Mouse (Mus musculus): ENCODE results near the gene Zbtb48.
A peak's percentile ranks its signal among the peaks of the same experiment; 100 is the strongest.
"Not testable (repeated sequence)": the region's sequence is repeated elsewhere in the genome, so short reads cannot be mapped to it uniquely, and the experiment has no call there.

The Zbtb48 gene

DNA sequence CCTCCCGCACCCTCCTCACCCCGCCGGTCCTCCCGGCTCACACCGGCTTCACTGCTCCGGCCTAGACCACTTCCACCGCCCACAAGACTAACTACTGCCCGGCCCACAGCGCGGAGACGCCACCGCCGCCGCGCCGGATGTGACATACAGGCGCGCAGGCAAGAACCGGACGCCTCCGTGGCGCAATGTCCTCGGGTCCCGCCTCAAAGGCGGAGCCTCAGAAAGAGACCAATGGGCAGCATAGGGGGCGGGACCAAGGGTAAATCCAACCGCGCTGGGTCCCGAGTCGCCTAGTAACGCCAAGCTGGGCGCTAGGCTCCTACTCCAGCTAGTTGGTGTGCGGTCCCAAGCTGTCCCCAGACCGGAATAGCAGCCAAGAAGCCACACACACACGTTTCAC, at the start of gene Zbtb48:
Gene Zbtb48, minus strand, starts transcription at position 148 of the 400 bp plus-strand sequence.
- DNase-seq = peak; percentile 98

DNA sequence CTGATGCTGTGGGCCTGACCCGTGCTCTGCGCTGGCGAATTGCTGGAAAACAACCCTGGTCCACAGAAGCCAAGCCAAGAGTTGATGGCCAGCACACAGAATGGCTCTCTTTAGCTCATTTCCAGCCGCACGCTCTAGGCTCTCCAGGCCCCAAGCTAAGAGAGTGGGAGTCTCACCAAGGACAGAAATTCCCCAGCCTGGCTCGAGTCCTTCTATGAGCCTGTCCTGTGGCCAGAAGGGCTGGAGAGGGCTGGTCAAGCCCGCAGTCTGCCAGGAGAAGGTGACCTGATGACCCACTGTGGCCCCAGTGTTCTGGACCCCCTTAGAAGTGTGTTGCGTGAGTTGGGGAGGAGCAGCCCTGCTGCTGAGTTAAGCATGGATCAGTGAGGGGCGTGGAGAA, 49.7 kb upstream of the Zbtb48 start:
- DNase-seq = no peak

DNA sequence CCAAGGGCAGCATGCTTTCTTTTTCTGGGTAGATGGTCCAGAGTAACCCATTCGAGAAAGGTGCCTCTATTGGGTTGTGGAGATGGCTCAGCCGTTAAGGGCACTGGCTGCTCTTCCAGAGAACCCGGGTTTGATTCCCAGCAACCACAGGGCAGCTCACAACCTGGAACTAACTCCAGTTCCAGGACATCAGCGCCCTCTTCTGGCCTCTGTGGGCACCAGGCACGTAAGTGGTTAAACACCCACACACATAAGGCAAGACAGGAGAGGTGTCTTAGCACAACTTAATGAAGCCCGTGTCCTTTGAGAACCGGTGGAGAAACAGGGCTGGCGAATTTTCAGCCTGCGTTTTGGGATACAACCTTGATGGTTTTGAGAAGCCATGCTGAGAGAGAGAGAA, 47.1 kb upstream of the Zbtb48 start:
- no peak for DNase-seq

DNA sequence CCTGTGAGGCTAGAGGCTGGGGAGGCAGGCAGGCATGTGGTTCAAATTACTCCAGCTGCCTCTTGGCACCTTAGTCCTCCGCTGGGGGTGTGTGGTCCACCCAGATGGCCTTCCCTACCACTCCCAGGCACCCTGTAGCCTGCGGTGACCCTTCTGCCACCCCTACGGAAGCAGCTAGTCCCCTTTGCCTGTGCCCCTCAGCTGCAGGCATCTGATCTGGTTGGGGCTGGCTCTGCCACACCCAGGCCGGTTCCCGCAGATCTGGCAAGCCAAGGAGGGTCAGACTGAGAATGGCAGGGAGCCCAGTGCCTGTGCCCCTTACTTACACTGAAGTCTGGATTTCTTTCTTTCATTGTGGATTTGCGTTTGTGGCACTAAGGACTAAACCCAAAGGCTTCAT, 46.2 kb upstream of the Zbtb48 start:
- no peak for DNase-seq

DNA sequence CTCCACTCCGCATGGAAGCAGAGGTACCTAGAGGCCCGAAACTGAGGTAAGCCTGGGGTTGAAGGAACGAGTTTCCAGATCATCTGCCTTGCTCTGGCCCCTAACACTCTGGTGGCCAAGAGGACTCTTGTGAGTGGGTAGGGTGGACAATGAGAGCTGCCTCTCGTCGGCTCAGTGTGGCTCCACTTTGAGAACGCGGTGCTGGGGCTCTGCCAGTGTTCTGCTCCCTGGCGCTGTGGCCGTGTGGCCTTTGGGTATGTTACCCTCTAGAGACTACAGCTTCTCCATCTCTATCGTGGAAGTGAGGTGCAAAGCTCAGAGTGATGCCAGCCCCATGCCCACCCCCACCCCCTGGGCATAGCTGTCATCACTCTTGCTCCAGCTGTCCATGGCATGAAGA, 45.2 kb upstream of the Zbtb48 start:
- DNase-seq = no peak

DNA sequence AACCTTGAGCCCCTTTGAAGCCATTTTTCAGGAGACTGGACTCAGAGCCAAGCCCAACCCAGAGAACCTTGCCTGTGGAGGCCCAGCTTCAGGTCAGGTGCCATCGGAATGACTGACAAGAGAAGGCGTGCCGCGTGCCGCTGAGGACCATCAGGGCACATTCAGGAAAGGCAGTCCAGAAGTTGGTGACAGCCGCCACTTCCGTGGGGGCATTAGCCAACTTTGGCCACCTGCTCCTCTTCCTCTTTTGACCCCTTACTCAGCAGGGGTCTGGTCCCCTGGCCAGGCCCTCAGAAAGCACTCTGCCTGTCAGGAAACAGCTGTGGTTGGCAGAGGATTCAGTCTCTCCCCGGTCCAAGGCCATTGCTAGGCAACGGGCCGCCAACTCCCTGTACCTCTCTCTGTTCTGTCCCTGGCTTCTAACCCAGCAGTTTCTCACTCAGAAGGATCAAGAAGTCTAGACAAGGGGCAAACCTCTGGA, 44.7 kb upstream of the Zbtb48 start, which contains the start of gene Plekhg5:
Gene Plekhg5, plus strand, starts transcription at position 378 of the 481 bp plus-strand sequence.
- DNase-seq = peak; percentile 57

DNA sequence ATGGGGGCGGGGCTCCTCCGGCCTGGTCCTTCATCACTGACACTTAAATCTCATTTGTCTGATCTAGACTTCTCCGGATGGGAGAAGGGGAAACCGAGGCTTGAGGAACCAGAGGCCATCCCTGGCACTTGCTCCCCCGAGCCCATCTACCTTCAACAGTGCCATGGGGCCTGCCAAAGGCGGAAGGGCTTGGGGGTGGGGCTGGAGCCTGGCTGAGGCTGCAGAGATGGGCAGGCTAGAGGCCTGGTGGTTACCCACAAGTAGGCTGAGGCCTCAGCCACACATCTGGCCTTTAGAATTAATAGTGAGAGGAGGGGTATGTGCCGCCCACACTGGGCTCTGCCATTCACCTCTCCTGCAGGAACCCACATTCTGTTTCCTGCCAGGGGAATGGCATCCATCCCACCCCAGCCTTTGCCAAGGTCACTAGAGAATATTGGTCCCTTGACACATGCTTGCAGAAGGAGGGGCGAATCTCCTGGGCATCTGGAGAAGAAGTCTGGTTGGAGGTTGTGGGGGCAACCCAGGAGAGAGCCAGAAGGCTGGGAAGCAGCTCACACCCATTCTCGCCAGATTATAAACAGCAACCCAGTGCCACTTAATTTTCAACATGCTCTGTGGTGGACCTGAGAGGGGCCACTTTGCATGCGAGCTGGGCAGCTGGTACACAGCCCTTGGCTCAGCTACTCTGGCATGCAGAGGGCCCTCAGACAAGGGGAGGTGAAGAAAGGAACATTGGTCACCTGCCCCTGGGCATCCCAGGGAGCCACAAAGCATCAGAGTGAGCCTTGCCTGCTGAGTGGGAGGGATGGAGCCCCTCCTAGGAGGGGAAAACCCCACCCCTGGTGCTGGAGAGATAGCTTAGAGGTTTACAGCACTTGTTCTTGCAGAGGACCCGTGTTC, 43.3 kb upstream of the Zbtb48 start:
- DNase-seq = no peak

DNA sequence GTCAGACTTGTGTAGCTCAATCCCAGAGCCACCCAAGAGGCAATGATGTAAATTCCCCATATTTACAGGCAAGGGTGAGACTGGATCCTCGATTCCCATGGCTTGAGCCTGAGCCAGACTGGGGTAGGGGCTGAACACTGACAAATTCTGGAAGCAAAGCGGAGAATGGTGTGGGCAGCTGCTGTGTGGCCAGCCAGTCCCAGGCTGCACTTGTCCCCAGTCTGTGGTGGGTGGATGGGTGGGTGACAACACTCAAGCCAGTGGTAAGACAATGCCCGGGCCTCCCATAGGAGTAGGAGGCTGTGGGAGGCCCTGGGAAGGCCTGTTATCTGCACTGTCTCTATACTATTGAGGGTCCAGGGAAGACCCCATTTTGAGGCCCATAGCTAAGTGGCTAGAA, 41.8 kb upstream of the Zbtb48 start:
- DNase-seq = no peak

DNA sequence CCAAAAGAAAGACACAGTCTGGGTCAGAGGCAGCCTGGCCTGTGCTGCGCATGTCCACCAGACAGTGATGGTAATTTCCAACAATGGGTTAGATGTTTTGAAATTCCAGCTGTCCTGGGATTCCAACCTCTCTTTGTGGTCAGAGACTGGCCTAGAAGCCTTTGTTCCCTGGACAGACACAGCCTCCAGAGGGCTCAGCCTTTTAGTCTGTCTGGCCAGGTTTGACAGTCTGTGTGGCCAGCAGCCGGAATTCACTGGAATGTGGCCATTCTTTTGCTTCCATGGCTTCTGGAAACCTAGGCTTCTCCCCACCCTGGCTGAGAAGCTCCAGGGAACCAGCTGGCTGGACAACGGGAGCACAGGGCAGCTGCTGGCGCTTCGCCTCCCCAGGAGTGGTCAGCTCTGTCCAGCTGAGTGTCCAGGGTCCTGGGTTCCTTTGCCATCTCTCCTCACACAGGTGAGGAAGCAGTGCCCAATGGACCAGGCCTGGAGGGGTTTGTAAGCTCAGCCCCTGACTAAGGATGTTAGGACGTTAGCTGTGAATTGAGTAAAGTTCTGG, 40.8 kb upstream of the Zbtb48 start:
- no peak for DNase-seq

DNA sequence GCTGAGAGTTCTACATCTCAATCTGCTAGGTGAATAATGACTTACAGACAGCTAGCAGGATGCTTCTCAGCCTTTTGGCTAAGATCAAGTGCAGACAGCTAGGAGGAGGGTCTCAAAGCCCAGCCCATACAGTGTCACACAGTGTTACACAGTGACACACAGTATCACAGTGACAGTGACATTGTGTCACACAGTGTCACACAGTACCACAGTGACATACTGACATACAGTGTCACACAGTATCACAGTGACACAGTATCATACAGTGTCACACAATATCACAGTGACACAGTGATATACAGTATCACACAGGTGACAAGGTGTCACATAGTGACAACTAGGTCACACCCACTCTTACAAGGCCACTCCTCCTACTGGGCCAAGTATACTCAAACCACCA, 39.8 kb upstream of the Zbtb48 start:
- no peak for DNase-seq

DNA sequence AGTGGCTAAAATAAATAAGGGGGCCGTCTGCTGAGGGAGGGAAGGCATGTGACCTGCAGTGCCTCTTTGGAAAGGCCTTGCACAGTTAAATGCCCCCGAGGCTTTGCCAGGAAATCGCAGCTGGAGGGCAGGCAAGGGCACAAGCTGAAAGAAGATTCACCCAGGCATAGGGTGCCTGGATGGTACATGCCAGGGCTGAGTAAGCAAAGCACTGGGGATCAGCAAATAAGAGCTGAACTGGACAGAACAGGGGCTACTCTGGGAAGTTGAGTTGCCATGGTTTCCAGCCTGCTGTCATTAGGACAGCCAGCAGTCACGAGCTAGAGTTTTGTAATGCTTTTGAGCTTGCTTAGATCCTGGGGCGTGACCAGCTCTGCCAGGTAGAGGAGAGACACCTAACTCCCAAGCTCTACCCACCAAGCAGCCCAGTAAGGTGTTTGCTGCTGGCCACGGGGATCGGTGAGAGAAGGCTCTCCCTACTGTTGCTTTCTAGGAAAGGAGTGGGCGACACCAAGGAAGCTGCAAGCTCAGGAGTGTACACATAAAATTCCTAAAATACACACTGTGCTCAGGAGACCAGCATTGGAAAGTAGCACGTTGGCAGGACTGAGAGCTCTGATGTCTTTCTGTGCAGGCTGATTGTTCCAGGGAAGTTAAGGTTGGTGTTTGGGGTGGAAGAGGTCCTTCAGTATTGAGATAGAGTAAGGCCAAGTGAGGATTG, 35.1 kb upstream of the Zbtb48 start:
- peak; percentile 66 for DNase-seq

DNA sequence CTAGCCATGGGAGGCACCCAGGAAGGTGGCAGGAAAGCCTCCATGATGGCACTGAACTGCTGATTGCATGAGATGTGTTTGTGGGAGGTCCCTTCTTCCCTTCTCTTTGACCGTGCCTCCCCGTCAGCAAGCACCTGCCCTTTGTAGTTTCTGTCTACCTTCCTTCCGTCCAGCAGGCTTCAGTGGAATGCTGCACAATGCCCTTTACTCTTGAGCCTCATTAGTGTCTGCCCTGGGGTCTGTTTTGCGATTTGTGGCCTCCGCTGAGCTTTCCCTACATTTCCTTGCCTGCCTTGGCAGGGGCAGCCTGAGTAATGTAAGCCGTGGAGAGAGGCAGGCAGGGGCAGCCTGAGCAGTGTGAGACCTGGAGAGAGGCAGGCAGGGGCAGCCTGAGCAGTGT, 17.1 kb upstream of the Zbtb48 start:
- peak; percentile 28 for DNase-seq

DNA sequence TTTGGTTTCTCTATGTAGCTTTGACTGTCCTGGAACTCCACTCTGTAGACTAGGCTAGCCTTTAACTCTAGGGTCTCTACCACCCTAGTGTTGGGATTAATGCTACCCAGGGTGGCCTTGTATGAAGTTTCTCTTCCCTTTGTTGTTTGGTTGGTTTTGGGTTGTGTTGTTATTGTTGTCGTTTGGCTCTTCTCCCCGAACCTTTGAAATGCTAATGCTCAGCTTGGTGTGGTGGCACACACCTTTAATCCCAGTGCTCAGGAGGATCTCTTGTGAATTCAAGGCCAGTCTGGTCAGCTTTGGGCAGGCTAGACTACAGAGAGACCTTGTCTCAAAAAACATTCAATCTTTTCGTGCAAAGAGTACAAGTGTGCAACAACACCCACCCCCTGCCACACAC, 15.7 kb upstream of the Zbtb48 start:
- no peak for DNase-seq

DNA sequence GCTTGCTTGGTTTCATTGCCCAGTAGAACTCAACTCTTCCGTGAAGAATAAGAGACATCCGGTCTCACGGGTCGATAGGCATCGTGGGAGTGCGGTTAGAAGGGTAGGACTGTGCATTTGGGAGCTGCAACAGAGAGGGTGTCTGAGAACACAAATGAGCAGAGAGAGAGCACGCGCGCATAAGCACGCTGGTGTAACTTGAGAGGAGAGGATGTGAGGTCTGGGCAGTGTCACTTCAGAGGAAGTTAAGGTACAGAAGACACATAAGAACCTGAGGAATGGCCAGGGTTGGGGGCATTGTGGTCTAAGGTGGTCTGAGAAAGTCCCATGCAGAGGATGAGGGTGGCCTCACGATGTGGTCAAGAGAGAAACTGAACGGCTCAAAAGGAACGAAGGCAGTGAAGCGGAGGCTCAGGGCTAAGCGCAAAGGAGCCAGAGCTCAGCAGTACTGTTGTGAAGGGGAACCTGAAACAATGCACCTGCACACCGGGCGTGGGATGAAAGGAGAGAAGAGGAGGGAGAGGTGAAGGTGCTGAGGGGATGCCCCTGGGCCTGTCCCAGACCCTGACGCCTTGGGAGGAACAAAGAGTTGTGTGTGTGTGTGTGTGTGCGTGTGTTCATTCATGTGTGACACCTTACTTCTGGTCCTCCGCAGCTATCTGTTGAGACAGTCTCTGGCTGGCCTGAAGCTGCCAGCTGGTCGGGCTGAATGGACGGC, 14.6 kb upstream of the Zbtb48 start:
- peak; percentile 5 for DNase-seq

DNA sequence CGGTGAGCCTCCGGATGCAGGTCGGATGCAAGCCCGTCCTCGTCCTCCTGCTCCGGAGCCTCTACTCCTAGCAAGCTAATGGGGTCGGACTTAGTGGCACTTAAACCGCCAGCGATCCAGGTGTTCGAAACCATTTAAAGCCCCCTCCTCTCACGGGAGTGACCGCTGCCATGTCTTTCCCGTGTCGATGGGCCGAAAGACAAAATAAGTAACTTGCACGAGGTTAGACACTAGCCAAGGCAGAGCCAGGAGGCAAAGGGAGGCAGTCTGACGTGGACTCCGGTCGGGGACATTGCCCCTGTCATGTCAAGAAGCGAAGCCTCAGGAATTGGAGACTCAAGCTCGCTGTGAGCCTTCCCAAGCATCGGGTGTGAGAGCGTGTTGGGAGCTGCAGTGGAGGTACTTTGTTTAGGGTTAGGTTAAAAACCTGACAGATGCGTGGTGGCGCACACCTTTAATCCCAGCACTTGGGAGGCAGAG, 12.4 kb upstream of the Zbtb48 start:
- no peak for DNase-seq

DNA sequence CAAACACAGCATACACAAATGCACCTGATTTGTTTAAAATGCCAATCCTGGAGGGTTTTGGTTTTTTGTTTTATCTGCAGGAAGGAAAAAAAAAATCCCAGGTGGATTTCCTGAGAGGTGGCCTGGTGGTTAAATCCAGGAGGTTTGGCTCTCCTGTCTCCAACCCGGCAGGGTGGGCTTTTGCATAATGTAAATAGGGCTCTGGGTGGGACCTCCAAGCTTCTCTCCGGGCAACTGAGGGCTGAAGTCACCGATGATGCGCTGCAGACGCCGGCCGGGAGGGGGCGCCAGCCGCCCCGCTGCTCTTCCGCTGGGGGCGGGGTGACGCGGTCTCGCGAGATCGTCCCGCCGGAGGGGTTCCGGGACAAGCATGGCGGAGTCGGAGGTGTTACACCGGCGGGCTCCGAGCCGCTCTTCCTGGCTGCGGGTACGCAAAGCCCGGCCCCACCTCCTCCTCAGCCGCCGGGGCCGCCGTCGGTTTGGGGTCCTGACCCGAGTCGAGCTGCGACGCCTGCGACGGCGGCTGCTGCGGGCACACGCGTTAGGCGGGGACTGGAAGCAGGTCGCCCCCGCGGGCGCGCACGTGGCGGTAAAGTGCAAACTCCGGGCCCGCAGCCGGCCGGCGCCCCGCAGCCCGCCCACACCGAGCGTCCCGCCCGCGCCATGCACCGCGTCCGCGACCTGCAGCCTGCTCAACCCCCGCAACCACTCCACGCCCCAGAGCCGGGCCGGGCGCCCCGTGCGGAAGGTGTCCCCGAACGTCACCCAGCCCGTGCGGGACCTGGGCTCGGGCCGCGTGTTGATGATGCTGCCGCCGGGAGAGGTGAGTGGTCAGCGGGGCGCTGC, 11.7 kb upstream of the Zbtb48 start, which contains the start of gene Nol9:
Gene Nol9, plus strand, starts transcription at position 337 of the 846 bp plus-strand sequence.
- peak; percentile 97 for DNase-seq

DNA sequence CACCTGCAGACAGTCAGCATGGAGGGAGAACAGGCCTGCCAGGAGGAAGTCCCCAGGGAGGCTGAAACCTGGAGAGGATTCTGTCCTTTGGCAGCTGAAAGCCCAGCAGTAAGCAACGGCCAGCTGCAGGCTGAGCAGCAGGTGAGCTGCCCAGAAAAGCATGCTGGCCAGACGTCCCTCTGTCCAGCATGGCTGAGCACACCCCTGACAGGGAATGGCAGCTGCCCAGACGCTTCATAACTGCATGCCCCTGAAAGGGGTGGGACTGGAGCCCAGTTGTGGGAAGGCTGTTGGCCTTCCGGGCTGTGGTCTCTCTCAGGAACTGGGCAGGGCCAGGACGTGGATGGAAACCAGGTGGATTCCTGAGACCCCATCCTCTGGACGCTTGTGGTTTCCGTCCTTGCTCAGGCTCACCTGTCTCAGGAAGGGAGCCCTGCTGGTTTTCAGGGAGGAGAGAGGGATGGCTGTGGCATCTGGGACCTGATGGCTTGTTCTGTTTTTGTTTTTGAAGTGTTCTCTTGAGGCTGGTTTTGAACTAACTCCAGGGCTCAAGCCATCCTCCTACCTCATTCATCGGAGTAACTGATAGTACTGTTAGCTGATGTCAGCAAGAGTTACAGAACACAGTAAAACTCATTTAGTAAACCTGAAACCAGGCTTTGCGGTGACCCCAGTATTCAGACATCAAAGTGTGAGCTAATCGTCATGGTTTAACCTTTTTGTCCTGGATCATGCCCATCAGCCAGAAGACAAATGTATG, 10.9 kb upstream of the Zbtb48 start, which contains the start of gene Tas1r1:
Gene Tas1r1, minus strand, starts transcription at position 344 of the 760 bp plus-strand sequence.
- DNase-seq = peak; percentile 38

DNA sequence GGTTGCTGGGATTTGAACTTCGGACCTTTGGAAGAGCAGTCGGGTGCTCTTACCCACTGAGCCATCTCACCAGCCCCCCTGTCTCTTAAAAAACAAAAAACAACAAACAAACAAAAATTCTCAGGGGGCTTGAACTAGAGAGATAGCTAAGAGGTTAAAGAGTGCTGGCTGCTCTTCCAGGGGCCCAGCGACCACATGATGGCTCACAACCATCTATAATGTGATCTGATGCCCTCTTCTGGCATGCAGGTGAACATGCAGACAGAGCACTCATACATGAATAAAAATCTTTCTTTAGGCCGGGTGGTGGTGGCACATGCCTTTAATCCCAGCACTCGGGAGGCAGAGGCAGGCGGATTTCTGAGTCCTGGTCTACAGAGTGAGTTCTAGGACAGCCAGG, 9.0 kb upstream of the Zbtb48 start:
- not testable (repeated sequence) for DNase-seq

DNA sequence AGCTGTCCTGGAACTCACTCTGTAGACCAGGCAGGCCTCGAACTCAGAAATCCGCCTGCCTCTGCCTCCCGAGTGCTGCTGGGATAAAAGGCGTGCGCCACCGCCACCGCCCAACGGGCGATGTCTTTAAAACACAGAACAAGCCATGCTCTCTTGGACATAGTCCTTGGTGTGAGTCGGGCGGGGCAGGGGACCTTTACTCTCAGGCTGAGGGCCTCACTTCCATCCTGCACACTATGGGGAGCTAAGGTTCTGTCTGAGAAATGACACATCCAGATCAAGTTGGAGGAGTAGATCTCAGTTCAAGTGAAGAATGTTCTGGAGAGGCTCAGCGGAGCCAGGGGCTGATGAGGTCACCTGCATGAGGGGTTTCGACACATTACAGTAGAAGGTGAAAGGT, 5.5 kb upstream of the Zbtb48 start:
- DNase-seq = no peak

DNA sequence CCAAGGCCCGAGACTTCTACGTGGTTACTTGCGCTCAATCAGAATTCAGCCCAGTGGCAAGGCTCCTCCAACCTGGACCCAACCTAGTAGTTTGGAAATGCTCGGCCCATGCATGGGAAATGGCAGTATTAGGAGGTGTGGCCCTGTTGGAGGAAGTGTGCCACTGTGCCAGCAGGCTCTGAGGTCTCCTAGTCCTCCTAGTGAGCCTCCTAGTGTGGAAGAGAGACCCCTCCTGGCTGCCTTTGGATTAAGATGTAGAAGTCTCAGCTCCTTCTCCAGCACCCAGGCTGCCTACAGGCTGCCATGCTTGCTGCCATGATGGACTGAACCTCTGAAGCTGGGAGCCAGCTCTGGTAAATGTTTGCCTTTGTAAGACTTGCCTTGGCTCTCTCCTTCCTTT, 2.5 kb upstream of the Zbtb48 start:
- peak; percentile 40 for DNase-seq

DNA sequence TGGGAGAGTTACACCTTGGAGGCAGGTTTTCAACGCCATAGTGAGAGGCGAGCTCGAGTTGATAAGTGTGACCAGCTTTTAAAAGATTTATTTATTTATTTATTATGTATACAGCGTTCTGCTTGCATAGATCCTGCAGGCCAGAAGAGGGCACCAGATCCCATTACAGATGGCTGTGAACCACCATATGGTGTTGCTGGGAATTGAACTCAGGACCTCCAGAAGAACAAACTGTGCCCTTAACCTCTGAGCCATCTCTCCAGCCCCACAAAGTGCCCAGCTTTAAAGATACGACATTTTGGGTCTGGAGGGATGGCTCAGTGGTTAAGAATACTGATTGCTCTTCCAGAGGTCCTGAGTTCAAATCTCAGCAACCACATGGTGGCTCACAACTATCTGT, 1.6 kb upstream of the Zbtb48 start:
- DNase-seq = peak; percentile 45

Measured in kidney, postnatal 10 days (tissue).